Mouse (Mus musculus) heart, postnatal 14 days (tissue): ENCODE data around the gene Slc47a2. TPM values are rescaled to one million over a fixed set of nuclear protein-coding genes. Genes with fewer than 3 reads are reported as not detected.
A peak's percentile ranks its signal among the peaks of the same experiment; 100 is the strongest.

Experiments
- DNase-seq, 2 experiments: peaks; one replicate each; pipeline ENCODE4 v3.0.0; 2021 to 2022
- intact Hi-C: fragments of 180-260 bp; cut with DNase I; formaldehyde crosslinking; loops from one replicate; pipeline ENCODE4 v1.15.1; 2025
- total RNA-seq, 2 experiments: library from RNA; stranded (reverse); gene quantifications; 2 replicates each; pipeline ENCODE4 v1.2.3; 2021

The Slc47a2 gene
- total RNA-seq, 2 experiments from 2014 or later: not detected

DNA sequence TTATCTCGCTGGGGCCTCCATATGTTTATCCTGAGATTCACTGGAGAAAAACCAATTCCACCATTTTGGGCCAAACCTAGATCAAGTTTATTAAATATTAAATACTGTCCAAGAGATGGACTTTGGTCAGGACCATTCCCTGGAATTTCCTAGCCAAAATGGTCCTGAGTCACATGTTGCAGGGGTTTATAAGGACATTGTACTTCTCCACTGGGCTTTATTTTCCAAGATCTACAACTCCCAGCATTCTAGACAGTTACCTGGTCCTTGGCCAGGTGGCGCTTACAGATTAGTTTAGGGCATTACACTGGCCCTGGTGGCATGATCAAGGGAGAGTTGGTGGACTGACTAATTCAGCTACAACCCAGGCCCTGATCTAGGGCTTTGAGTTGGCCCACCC is 47.1 kb downstream of the Slc47a2 start:
- DNase-seq: no peak
- intact Hi-C loops: no loop called here

DNA sequence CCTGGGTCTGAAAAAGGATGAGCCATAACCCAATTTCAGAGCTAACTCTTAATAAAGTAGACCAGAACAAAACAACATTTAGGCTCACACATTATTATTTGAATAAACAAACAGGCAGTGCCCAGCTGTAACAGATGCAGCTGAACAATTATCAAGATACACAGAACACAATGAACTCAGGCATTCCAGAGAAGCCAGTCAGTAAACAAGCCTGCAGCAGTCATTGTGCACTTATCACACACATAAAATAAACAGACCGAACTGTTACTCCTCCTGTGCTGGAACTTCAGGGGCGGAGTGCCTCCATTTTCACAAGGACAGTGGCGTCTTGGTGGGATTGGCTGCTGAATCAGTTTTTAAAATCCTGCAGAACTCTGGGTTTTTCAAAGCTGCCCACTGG is 48.2 kb downstream of the Slc47a2 start:
- intact Hi-C loops: no loop called here
- DNase-seq: no peak

DNA sequence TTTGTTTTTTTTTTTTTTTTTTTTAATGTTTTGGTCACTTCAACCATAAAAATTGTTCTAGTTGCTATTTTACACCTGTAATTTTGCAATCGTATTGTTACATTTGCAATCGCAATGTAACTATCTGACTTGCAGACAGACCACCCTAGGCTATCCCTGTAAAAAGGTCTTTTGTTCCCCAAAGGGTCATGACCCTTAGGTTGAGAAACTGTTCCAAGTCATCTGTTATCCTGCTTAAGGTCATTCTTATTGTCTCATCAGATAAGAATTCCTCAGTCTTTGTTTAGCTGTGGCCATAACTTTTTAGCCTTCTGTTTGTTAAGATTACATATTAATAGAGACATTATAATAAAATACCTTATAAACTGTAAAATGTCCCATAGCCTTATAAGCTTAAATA is 49.4 kb downstream of the Slc47a2 start:
- intact Hi-C loops: no loop called here
- DNase-seq: no peak

DNA sequence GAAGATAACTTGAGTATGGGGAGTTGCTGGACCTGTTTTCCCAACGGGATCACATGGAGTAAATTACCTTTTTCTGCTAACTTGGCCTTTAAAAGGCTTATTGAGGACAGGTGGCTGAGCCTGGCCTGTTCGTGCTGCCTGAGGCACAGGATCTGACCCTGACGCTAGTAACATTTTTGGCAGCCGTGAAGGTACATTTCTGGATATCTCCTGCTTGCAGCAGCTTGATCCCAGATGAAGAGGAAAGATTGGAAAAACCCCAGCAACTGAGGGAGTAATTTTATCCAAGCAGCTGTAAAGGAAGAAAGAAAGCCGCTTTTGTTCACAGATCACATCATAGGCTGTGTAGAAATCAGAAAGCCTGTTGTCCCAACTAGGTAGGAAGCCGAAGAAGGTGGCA is 58.3 kb downstream of the Slc47a2 start:
- intact Hi-C loops: no loop called here

DNA sequence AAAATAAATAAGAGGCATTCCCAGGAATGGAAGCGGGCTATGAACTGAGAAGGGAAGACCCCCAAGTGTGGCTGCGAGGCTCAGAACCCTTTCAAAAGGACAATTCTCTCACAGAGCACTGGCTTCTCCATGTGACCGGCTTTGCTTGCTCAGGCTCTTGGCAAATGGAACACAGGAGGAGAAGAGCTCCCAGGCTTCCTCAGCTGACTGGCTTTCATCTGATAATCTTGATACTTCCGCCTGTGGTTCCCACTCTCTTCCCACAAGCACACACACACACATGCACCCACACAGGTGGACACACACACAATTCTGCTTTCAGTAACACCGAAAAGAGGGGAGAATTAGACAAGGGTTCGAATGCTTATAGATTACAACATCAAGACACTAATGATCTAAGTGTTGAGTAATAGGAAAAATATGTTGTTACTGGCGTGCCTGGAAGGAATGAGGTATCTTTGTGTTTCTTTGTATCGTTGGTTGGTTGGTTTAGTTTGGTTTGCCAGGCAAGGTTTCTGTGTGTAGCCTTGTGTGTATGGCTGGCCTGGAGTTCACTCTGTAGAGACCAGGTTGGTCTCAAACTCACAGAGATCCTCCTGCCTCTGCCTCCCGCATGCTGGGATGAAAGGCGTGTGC is 59.1 kb downstream of the Slc47a2 start:
- DNase-seq: no peak
- intact Hi-C loops: no loop called here

More for the DNA sequence above, 58.3 kb downstream of the Slc47a2 start:
- DNase-seq: no peak

DNA sequence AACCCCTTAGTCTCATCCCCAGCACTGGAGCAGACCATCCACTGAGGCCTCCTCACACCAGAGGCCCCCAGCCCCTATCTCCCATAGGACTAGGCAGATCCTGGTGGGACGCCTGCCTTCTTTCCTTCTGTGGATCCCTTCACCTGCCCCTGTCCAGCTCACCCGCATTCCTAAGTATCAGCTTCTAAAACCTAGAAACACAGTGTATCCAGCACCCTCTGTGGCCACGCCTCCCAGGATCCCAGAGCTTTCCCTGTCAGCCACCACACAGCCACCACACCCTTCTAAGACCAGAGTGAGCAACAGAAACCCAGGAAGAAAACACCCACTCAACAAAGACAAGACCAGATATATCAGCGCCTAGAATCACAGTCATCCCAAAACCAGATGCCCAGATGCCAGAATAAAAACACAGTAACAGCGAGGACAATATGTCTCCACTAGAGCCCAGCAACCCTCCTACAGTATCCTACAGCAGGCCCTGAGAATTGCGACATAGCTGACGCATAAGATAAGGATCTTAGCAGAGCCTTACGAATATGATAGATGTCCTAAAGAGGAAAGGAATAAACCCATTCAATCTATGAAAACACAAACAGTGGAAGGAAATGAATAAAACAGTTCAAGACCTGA is 64.1 kb downstream of the Slc47a2 start:
- no peak for DNase-seq

DNA sequence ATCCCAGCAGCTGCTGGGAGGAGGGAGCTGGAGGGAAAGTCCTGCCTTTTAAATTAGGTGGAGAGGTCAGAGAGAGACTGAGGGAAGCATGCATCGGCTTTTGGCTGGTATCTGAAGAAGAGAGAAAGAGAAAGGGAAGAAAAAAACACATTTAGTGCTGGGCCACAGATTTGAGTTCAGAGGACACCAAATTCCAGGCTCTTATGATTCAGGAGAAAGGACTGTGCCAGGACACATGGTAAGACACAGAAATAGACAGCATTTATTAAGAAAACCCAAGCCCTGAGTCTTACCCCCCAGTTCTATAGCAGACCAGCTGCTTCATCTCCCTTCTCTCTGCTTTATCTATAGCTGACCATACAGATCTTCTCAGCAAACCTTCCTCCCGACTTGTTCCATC is 64.7 kb downstream of the Slc47a2 start:
- intact Hi-C loops: no loop called here
- DNase-seq: no peak

More for the DNA sequence above, 64.1 kb downstream of the Slc47a2 start:
- intact Hi-C loops: no loop called here

DNA sequence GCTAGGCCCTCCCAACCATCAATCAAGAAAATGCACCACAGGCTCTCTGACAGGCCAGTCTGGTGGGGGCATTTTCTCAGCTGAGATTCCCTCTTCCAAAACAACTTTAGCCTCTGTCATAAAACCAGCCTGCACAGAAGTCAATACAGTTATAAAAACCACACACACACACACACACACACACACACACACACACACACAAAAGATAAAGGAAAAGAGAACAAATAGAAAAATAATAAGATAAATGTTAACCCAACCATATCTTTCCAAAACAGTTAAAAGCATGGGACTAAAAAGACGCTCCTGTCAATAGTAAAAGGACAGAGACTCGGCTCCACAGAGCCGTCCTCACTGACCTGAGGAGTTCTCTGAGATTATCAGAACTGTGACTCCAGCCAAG is 66.2 kb downstream of the Slc47a2 start:
- DNase-seq: no peak
- intact Hi-C loops: no loop called here

DNA sequence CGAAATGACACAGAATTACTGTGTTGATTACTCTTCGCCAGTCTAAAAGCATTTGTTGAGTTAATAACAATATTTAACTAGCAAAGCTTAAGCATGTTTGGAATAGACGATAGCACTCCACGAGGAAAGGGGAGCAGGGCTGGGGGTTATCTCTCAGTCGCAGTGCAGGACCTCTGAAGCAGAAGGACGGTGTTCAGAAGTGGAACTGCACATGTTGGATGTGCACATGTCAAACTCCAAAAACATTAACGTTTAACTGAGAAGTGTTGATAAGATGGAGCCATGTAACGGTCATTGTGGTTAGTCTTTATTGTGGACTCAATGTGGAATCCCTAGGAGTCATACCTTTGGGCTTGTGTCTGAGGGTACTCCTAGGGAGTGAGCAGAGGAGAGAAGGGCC is 67.6 kb downstream of the Slc47a2 start:
- intact Hi-C loops: no loop called here
- no peak for DNase-seq

DNA sequence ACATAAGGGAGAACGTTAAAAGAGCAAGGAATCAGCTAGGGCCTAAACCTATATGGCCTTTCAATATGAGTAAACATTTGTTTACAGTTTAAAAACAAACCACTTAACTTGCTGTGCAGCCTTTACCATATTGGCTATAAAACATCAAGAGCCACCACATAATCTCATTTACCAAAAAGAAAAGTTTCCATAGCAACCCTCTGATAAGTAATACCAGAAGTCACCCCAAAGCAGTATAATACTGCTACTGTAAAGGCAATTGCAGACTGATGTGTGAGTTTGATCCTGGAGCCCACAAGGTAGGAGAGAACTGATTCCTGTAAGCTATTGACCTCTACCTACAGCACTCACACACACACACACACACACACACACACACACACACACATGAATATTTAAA is 68.2 kb downstream of the Slc47a2 start:
- intact Hi-C loops: no loop called here

DNA sequence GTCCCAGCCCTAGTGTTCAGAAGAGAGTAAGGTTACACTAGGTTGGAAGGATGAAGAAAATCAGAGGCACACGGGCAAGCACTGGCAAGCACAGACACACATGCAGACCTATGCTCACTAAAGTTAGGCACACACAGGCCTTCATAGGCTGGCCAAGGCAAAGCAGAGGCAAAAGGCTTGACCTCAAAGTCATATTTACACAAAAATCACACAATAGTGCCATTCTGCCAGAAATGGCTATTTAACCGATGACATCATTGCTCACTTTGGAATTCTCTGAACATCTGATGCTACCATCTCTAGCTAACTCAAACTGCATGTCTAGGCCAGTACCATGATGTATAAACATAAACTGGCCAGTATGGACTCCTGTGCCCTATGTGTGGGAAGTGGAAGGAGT is 68.7 kb downstream of the Slc47a2 start:
- intact Hi-C loops: no loop called here
- no peak for DNase-seq

More for the DNA sequence above, 68.2 kb downstream of the Slc47a2 start:
- no peak for DNase-seq

DNA sequence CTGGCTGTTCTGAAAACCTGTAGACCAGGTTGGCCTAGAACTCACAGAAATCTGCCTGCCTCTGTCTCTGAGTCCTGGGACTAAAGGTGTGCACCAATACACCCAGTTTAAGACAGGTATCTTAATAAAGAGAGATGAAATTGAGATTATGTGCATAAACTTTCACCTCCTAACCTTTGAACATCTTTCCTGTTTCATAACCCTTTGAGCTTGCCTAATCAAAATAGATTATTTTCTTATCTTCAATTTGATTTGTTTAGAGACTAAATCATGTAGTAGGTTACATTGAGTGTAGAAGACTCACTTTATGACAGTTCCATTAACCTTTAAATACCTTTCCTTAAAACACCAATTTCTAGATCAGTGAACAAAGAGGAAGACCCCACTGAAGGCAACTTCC is 71.0 kb downstream of the Slc47a2 start:
- intact Hi-C loops: no loop called here
- no peak for DNase-seq

DNA sequence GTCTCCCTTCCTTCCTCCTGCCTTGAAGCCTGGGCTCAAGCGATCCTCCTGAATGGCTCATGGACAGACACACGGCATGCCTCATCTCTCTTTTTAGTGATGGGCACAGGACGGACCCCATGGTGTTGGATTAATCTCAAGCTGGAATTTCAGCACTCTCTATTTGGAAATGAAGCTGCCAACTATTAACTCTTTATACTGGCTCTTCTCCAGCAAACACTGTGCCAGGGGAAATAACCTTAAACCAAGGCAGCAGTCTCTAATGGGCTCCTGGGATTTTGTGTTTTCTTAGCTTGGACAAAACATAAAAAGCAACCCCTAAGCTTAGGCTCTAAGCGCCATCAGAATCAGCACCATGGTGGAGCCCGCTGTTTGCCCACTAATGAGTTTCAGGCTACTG is 72.3 kb downstream of the Slc47a2 start:
- DNase-seq: no peak
- intact Hi-C loops: no loop called here

DNA sequence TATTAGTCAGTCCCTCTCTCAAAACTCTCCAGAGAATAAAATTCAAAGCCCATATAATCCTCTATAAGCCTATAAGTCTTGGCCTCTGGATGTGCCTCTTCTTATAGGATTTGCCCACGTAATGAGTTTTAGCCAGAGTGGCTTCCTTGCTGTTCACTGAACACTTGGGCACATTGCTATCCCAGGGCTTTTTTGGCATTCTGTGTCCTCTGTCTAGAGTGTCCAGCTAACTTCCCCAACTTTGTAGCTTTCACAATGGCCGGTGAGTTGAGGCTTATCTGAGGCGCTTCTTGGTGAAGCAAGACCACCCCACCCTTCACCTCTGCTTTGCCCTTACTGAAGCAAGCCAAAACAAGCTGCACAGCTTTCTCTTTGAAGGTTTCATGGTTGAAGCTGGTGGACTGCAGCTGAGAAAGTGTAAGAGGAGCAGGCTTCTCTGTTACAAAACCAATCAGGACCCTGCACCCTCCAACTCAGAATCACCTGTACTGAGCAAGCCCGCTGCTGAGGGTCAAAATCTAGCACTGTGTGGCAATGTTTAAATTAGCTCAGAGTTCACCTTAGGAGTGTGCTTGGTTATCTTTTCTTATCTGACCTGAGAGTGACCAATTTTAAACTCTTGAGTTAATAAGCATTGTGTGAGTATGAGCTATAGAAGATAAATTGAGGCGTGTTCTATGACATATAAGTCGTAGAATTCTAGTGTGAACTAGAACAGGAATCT is 73.9 kb downstream of the Slc47a2 start:
- no peak for DNase-seq
- intact Hi-C loops: loop anchor here (5.0 kb wide), 1 partner anchor 36 kb away; no protein-coding TSS in a partner anchor

DNA sequence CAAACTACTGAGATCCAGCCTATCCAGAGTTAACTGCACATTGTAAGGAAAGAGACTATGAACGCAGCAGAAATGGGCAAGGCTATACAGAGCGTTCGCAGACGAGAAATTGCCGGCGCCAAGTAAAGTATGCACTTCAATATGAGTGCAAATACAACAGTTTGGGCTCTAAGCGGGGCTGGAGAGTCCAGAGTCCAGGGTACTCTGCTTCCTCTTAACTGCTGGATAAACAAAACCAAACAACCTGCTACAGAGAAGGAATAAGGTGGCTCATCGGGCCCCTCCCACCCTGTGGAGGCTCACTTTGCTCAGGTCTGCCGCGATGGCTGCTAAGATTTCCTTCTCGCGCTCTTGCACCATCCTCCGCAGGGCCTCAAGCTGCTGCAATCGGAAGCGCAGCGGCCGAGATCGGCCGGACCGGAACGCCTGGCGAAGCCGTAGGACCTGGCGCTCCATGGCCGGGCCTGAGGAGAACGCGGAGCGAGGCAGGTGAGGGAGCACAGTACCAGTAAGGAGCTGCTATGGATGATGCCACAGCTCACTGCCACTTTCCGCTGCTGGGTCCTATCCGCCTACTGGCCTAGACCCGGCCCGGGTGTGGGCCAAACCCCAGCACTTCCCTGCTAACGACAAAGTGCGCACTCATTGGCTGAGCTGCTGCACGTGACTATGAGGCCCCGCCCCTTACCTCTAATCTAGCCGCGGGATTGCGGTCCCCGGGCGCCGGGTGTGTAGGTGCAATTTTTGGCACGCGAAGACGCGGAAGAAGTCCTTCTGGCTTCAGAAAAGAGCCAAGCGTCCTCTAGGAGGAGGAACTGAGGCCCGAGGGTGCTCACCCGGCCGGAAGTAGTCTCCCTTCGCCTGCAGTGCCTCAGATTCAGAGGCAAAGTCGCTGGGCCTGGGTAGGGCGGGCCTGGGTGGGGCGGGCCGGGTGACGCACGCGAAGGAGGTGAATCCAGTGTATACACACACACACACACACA is 75.8 kb downstream of the Slc47a2 start, which contains the start of gene Aldh3a2:
Aldh3a2 (minus strand) TSS at position 914 of the 983 bp plus-strand sequence.
- peak; percentile 93 to 95 for DNase-seq
- intact Hi-C loops: loop anchor here (5.0 kb wide), 1 partner anchor 35 kb away; no protein-coding TSS in a partner anchor

DNA sequence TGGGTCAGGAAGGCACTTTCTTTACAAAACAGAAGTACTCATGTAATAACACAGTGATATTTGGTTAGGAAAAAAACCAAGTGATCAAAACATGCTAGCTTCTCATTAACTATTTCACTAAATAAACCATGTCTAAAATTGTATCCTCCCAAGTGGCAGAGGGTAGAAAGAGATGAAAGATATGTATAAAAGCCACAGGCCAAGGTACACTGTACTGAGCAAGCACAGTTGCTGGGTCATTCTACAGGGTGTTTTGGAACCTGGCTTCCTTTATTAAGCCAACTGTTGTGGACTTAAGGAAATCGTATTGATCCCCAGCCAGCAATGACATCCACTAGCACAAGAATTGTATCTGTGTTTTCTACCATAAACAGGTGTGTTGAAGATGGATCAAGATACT is 78.8 kb downstream of the Slc47a2 start:
- intact Hi-C loops: no loop called here

DNA sequence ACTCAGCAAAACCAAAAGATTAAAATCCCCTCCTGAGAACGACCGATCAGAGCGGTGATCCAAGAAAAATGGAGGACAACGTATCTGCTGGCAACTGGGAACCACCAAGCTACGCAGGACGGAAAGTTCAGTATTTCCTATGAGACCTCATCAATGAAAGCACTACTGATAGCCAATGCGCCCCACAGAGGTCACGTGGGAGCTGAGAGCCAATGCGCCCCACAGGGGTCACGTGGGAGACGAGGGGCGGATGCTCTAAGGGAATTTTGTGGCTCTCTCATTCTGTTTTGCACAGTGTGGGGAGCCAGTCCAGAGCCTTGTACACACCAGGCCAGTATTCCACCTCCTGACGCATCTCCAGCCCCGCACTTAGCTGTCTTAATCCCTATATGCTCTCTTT is 80.1 kb downstream of the Slc47a2 start:
- intact Hi-C loops: no loop called here
- no peak for DNase-seq

More for the DNA sequence above, 78.8 kb downstream of the Slc47a2 start:
- DNase-seq: no peak

DNA sequence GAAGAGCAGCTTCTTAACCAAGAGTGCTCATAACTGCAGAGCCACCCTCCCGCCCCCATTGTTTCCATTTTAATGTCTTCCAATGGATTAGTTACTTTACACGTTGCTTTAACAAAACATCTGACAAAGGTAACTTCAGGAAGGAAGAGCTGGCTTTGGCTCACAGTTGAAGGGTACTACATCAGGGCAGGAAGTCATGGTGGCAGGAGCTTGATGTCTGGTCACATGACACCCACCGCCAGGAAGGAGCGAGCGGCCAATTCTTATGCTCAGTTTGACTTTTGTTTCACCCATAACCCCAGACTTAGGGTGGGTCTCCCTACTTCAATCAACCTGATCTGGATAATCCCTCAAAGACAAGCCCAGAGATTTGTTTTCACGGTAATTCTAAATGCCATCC is 83.6 kb downstream of the Slc47a2 start:
- intact Hi-C loops: no loop called here
- DNase-seq: no peak

DNA sequence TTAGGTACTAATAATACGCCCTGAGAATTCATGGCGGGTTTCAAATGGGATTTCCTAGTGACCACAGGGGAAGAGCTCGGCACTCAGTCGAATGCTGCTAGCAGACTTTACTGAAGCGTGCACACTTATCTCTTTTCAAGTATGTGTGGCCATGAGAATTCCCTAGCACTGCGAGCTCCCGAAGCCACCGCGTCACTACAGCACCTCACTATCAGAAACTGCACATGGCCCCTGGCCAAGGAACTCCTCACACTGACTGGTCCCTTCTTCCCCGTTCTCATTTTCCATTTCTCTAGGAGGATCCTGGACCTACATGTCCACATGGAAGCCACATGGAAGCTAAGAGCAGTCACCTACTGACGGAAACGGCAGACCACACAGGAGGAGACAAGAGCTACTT is 89.9 kb downstream of the Slc47a2 start:
- no peak for DNase-seq
- intact Hi-C loops: no loop called here

DNA sequence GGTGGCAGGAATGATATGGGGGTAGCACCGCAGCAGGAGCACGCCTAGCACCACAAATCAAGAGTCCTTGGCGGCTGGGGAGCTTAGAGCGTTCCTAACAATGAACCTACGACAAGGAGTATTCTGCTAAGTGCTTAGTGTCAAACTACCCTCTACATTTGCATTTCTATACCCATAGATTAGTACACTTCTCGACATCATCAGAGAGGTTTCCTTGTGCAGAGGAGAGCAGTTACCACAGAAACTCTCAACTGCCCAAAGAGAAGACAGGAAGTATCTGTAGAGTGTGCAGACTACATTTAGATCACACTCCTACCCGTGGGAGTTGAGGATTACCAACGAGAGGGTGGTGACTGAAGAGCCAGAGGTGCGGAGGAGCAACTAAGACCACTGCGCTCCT is 90.9 kb downstream of the Slc47a2 start:
- DNase-seq: no peak
- intact Hi-C loops: no loop called here
